Comparison of ENCODE assay signal across 23 mouse cellular contexts in genomic region chr3:108102075-108102474, GRCm38 (mm10). TPM values are rescaled to one million over a fixed set of nuclear protein-coding genes. Genes with fewer than 3 reads are reported as not detected.
DNase-seq lines count a peak whose midpoint lies in the region; ATAC-seq and TF ChIP-seq lines count a peak whose summit lies in the region.
"Had no signal": no experiment of that assay in that cellular context is flagged by ENCODE, and none has a peak within 500 bp of the region (broad histone marks: within the 10 kb centered on the region; RNA-seq: fewer than 3 reads in every experiment).

No protein-coding gene starts in this region.

- H3K27me3 ChIP-seq in hindbrain, postnatal 0 days (ENCODE audit: insufficient read depth, low read length), result no peaks in the 10 kb centered on the region
- no peaks in the 10 kb centered on the region for H3K27me3 ChIP-seq in hindbrain, embryonic 10.5 days (ENCODE audit: insufficient read depth, poor library complexity, severe bottlenecking)
- no peaks in the 10 kb centered on the region for H3K27me3 ChIP-seq in liver, embryonic 13.5 days
- no peaks in the 10 kb centered on the region for H3K27me3 ChIP-seq in liver, postnatal 0 days (ENCODE audit: insufficient read depth, low read length)
- no peaks in the 10 kb centered on the region for H3K27me3 ChIP-seq in forebrain, embryonic 14.5 days (replicated peaks; ENCODE audit: control insufficient read depth, insufficient read depth, low read length)
- no peaks in the 10 kb centered on the region for H3K27me3 ChIP-seq in forebrain, embryonic 15.5 days
- H3K27me3 ChIP-seq: embryonic facial prominence, embryonic 15.5 days; hindbrain, embryonic 13.5 days had no signal

- TF ChIP-seq CTCF in hindbrain, postnatal 0 days (IDR thresholded peaks at IDR 0.05; ENCODE audit: low read depth), result no peak
- no peak for TF ChIP-seq CTCF in liver, postnatal 0 days (IDR thresholded peaks at IDR 0.05; ENCODE audit: low read depth)

- no peaks in the 10 kb centered on the region for H3K4me1 ChIP-seq in hindbrain, postnatal 0 days (ENCODE audit: insufficient read depth, low read length)
- no peaks in the 10 kb centered on the region for H3K4me1 ChIP-seq in hindbrain, embryonic 10.5 days (replicated peaks)
- H3K4me1 ChIP-seq in liver, embryonic 13.5 days (replicated peaks), result peaks cover 66% of the 10 kb centered on the region
- peaks cover 20% of the 10 kb centered on the region for H3K4me1 ChIP-seq in liver, postnatal 0 days (ENCODE audit: insufficient read depth)
- H3K4me1 ChIP-seq in forebrain, embryonic 14.5 days (ENCODE audit: control insufficient read depth, insufficient read depth, low read length), result peaks cover 18% of the 10 kb centered on the region
- peaks cover 18% of the 10 kb centered on the region for H3K4me1 ChIP-seq in forebrain, embryonic 15.5 days
- H3K4me1 ChIP-seq: embryonic facial prominence, embryonic 15.5 days had no signal

- H3K4me2 ChIP-seq in hindbrain, postnatal 0 days (ENCODE audit: low read depth, low read length), result no peak overlapping the region
- no peak overlapping the region for H3K4me2 ChIP-seq in liver, embryonic 13.5 days
- no peak overlapping the region for H3K4me2 ChIP-seq in liver, postnatal 0 days (ENCODE audit: low read depth, low read length)
- no peak overlapping the region for H3K4me2 ChIP-seq in forebrain, embryonic 14.5 days (ENCODE audit: low read length)
- H3K4me2 ChIP-seq in forebrain, embryonic 15.5 days (replicated peaks), result no peak overlapping the region
- H3K4me2 ChIP-seq: embryonic facial prominence, embryonic 15.5 days; hindbrain, embryonic 13.5 days had no signal

- no peak overlapping the region for H3K4me3 ChIP-seq in hindbrain, postnatal 0 days (ENCODE audit: low read length)
- H3K4me3 ChIP-seq in hindbrain, embryonic 10.5 days, result no peak overlapping the region
- H3K4me3 ChIP-seq in liver, embryonic 13.5 days (replicated peaks), result no peak overlapping the region
- no peak overlapping the region for H3K4me3 ChIP-seq in liver, postnatal 0 days (ENCODE audit: low read depth, low read length)
- no peak overlapping the region for H3K4me3 ChIP-seq in forebrain, embryonic 14.5 days (ENCODE audit: low read depth, low read length)
- H3K4me3 ChIP-seq in forebrain, embryonic 15.5 days, result no peak overlapping the region
- H3K4me3 ChIP-seq: embryonic facial prominence, embryonic 15.5 days; erythroblast, embryonic 14.5 days; gastrocnemius, adult 2 months; hindbrain, embryonic 13.5 days had no signal

- 0 out of 2 replicates have a peak overlapping the region, but pooled peaks have one; percentile 32 for H3K27ac ChIP-seq in hindbrain, postnatal 0 days
- no peak overlapping the region for H3K27ac ChIP-seq in hindbrain, embryonic 10.5 days
- H3K27ac ChIP-seq in liver, embryonic 13.5 days, result peak overlapping the region; percentile 61; the same call in 1 of the 2 replicates
- H3K27ac ChIP-seq in liver, postnatal 0 days (ENCODE audit: low read depth), result no peak overlapping the region
- H3K27ac ChIP-seq in forebrain, embryonic 14.5 days (ENCODE audit: low read depth, low read length), result peak overlapping the region; percentile 73
- peak overlapping the region; percentile 77 for H3K27ac ChIP-seq in forebrain, embryonic 15.5 days (replicated peaks)
- H3K27ac ChIP-seq: embryonic facial prominence, embryonic 15.5 days; gastrocnemius, adult 2 months had no signal

- no peak for DNase-seq in hindbrain, postnatal 0 days (ENCODE audit: low spot score)
- DNase-seq in hindbrain, embryonic 10.5 days (ENCODE audit: low spot score), result no peak
- no peak for DNase-seq in liver, embryonic 13.5 days
- no peak for DNase-seq in liver, postnatal 0 days
- no peak for DNase-seq in forebrain, embryonic 14.5 days (ENCODE audit: low spot score)
- DNase-seq in lung, postnatal 10 days, result no peak
- DNase-seq in adipocyte (ENCODE audit: low spot score), result no peak
- DNase-seq: adrenal gland, adult 8-10 months; adrenal gland, postnatal 36 days; cerebellum, adult 8-10 months; cerebellum, postnatal 14 days; embryo, embryonic 11 days; gastrocnemius, adult 2 months; gastrocnemius, postnatal 25 days; heart, postnatal 10 days; heart, postnatal 4 days had no signal

- H3K9me3 ChIP-seq in hindbrain, postnatal 0 days (ENCODE audit: low read length), result no peaks in the 10 kb centered on the region
- H3K9me3 ChIP-seq in hindbrain, embryonic 10.5 days, result no peaks in the 10 kb centered on the region
- H3K9me3 ChIP-seq in liver, embryonic 13.5 days (replicated peaks), result no peaks in the 10 kb centered on the region
- H3K9me3 ChIP-seq in liver, postnatal 0 days (ENCODE audit: low read length), result no peaks in the 10 kb centered on the region
- H3K9me3 ChIP-seq in forebrain, embryonic 14.5 days (replicated peaks; ENCODE audit: control insufficient read depth, low read length), result no peaks in the 10 kb centered on the region
- no peaks in the 10 kb centered on the region for H3K9me3 ChIP-seq in forebrain, embryonic 15.5 days
- H3K9me3 ChIP-seq: embryonic facial prominence, embryonic 15.5 days; hindbrain, embryonic 13.5 days had no signal

- no peaks in the 10 kb centered on the region for H3K36me3 ChIP-seq in hindbrain, postnatal 0 days (ENCODE audit: insufficient read depth, low read length)
- peaks cover 24% of the 10 kb centered on the region for H3K36me3 ChIP-seq in hindbrain, embryonic 10.5 days
- peaks cover 16% of the 10 kb centered on the region for H3K36me3 ChIP-seq in liver, embryonic 13.5 days
- peaks cover 20% of the 10 kb centered on the region for H3K36me3 ChIP-seq in liver, postnatal 0 days (replicated peaks; ENCODE audit: insufficient read depth, low read length)
- H3K36me3 ChIP-seq in forebrain, embryonic 14.5 days (ENCODE audit: control insufficient read depth, insufficient read depth, low read length), result peaks cover 14% of the 10 kb centered on the region; the same call in 1 of the 2 replicates
- H3K36me3 ChIP-seq in forebrain, embryonic 15.5 days, result peaks cover 16% of the 10 kb centered on the region; the same call in 1 of the 2 replicates

- no peak overlapping the region for H3K9ac ChIP-seq in hindbrain, postnatal 0 days (replicated peaks; ENCODE audit: low read length)
- no peak overlapping the region for H3K9ac ChIP-seq in liver, embryonic 13.5 days
- no peak overlapping the region for H3K9ac ChIP-seq in liver, postnatal 0 days (replicated peaks)
- H3K9ac ChIP-seq in forebrain, embryonic 14.5 days (ENCODE audit: low read length), result no peak overlapping the region
- H3K9ac ChIP-seq in forebrain, embryonic 15.5 days (replicated peaks), result no peak overlapping the region
- H3K9ac ChIP-seq: embryonic facial prominence, embryonic 15.5 days; hindbrain, embryonic 13.5 days had no signal

- WGBS in hindbrain, postnatal 0 days, result 78% methylated on average over 6 of the region's 6 CpGs
- 88% methylated on average over 6 of the region's 6 CpGs for WGBS in hindbrain, embryonic 10.5 days
- 85% methylated on average over 6 of the region's 6 CpGs for WGBS in liver, embryonic 13.5 days (ENCODE audit: insufficient replicate concordance)
- 91% methylated on average over 6 of the region's 6 CpGs for WGBS in liver, postnatal 0 days (ENCODE audit: insufficient replicate concordance)
- WGBS in forebrain, embryonic 14.5 days, result 34% methylated on average over 6 of the region's 6 CpGs
- WGBS in forebrain, embryonic 15.5 days, result 32% methylated on average over 6 of the region's 6 CpGs

- no peak for TF ChIP-seq EP300 in liver, postnatal 0 days (IDR thresholded peaks at IDR 0.05; ENCODE audit: low read depth)

- no peak for ATAC-seq in hindbrain, postnatal 0 days
- no peak for ATAC-seq in liver, embryonic 13.5 days (ENCODE audit: low read depth)
- ATAC-seq in liver, postnatal 0 days, result no peak
- peak; percentile 52 for ATAC-seq in forebrain, embryonic 14.5 days
- ATAC-seq in forebrain, embryonic 15.5 days (replicated peaks), result no peak; the same call in 1 of the 2 replicates

RNA-seq across cellular contexts. Expression of gene Gnat2, which starts 9.5 kb away (rescaled TPM):
- total RNA-seq in hindbrain, postnatal 0 days (2014; rRNA removed), result not detected in 2 replicates
- 0.10 and 0.25 TPM in 2 replicates for polyA plus RNA-seq in hindbrain, postnatal 0 days (2015; fragmentation: Nextera tagmentation; extraction: Ambion mirVana)
- 0.46 and 0.81 TPM in 2 replicates for polyA plus RNA-seq in hindbrain, embryonic 10.5 days (2016; fragmentation: Nextera tagmentation; extraction: Ambion mirVana)
- polyA plus RNA-seq in liver, embryonic 13.5 days (2015; fragmentation: Nextera tagmentation; extraction: Ambion mirVana), result 2.6 and 3.1 TPM in 2 replicates
- 1.6 and 1.7 TPM in 2 replicates for polyA plus RNA-seq in liver, postnatal 0 days (2015; fragmentation: Nextera tagmentation; extraction: Ambion mirVana)
- 0.28 and 0.36 TPM in 2 replicates for polyA plus RNA-seq in forebrain, embryonic 14.5 days (2014; fragmentation: Nextera tagmentation; extraction: Ambion mirVana)
- polyA plus RNA-seq in forebrain, embryonic 15.5 days (2015; fragmentation: Nextera tagmentation; extraction: Ambion mirVana), result 0.43 and 0.46 TPM in 2 replicates

RNA-seq across cellular contexts. Expression of gene Ampd2, which starts 15.6 kb away (rescaled TPM):
- 56.6 and 58.4 TPM in 2 replicates for total RNA-seq in hindbrain, postnatal 0 days (2014; rRNA removed)
- polyA plus RNA-seq in hindbrain, postnatal 0 days (2015; fragmentation: Nextera tagmentation; extraction: Ambion mirVana), result 40.3 and 43.2 TPM in 2 replicates
- polyA plus RNA-seq in hindbrain, embryonic 10.5 days (2016; fragmentation: Nextera tagmentation; extraction: Ambion mirVana), result 53.3 and 58.7 TPM in 2 replicates
- polyA plus RNA-seq in liver, embryonic 13.5 days (2015; fragmentation: Nextera tagmentation; extraction: Ambion mirVana), result 46.0 and 48.2 TPM in 2 replicates
- polyA plus RNA-seq in liver, postnatal 0 days (2015; fragmentation: Nextera tagmentation; extraction: Ambion mirVana), result 17.3 and 23.0 TPM in 2 replicates
- 27.1 and 39.0 TPM in 2 replicates for polyA plus RNA-seq in forebrain, embryonic 14.5 days (2014; fragmentation: Nextera tagmentation; extraction: Ambion mirVana)
- 49.4 and 50.7 TPM in 2 replicates for polyA plus RNA-seq in forebrain, embryonic 15.5 days (2015; fragmentation: Nextera tagmentation; extraction: Ambion mirVana)

RNA-seq across cellular contexts. Expression of gene Gnai3, which starts 43.9 kb away (rescaled TPM):
- 61.0 and 66.6 TPM in 2 replicates for total RNA-seq in hindbrain, postnatal 0 days (2014; rRNA removed)
- polyA plus RNA-seq in hindbrain, postnatal 0 days (2015; fragmentation: Nextera tagmentation; extraction: Ambion mirVana), result 97.9 and 100 TPM in 2 replicates
- 178 and 201 TPM in 2 replicates for polyA plus RNA-seq in hindbrain, embryonic 10.5 days (2016; fragmentation: Nextera tagmentation; extraction: Ambion mirVana)
- 67.8 and 83.4 TPM in 2 replicates for polyA plus RNA-seq in liver, embryonic 13.5 days (2015; fragmentation: Nextera tagmentation; extraction: Ambion mirVana)
- 41.9 and 49.1 TPM in 2 replicates for polyA plus RNA-seq in liver, postnatal 0 days (2015; fragmentation: Nextera tagmentation; extraction: Ambion mirVana)
- polyA plus RNA-seq in forebrain, embryonic 14.5 days (2014; fragmentation: Nextera tagmentation; extraction: Ambion mirVana), result 157 and 172 TPM in 2 replicates
- 165 and 168 TPM in 2 replicates for polyA plus RNA-seq in forebrain, embryonic 15.5 days (2015; fragmentation: Nextera tagmentation; extraction: Ambion mirVana)

RNA-seq across cellular contexts. Expression of gene Gpr61, which starts 52.6 kb away (rescaled TPM):
- total RNA-seq in hindbrain, postnatal 0 days (2014; rRNA removed), result 12.2 and 12.4 TPM in 2 replicates
- polyA plus RNA-seq in hindbrain, postnatal 0 days (2015; fragmentation: Nextera tagmentation; extraction: Ambion mirVana), result 6.1 and 6.8 TPM in 2 replicates
- 0.95 and 1.4 TPM in 2 replicates for polyA plus RNA-seq in hindbrain, embryonic 10.5 days (2016; fragmentation: Nextera tagmentation; extraction: Ambion mirVana)
- polyA plus RNA-seq in liver, embryonic 13.5 days (2015; fragmentation: Nextera tagmentation; extraction: Ambion mirVana), result not detected in 2 replicates
- polyA plus RNA-seq in liver, postnatal 0 days (2015; fragmentation: Nextera tagmentation; extraction: Ambion mirVana), result not detected in 2 replicates
- 1.0 and 1.5 TPM in 2 replicates for polyA plus RNA-seq in forebrain, embryonic 14.5 days (2014; fragmentation: Nextera tagmentation; extraction: Ambion mirVana)
- 1.9 and 2.2 TPM in 2 replicates for polyA plus RNA-seq in forebrain, embryonic 15.5 days (2015; fragmentation: Nextera tagmentation; extraction: Ambion mirVana)
- total RNA-seq: common myeloid progenitor, adult 5-6 weeks; gastrocnemius, adult 2 months; gastrocnemius, postnatal 25 days; granulocyte monocyte progenitor cell, adult 5-6 weeks; heart, adult 8-10 months; heart, postnatal 10 days; heart, postnatal 4 days had no signal
- polyA plus RNA-seq: erythroblast, embryonic 14.5 days had no signal

RNA-seq across cellular contexts. Expression of gene Gstm4, which starts 57.4 kb away (rescaled TPM):
- total RNA-seq in hindbrain, postnatal 0 days (2014; rRNA removed), result 6.7 and 6.9 TPM in 2 replicates
- 22.5 and 23.0 TPM in 2 replicates for polyA plus RNA-seq in hindbrain, postnatal 0 days (2015; fragmentation: Nextera tagmentation; extraction: Ambion mirVana)
- polyA plus RNA-seq in hindbrain, embryonic 10.5 days (2016; fragmentation: Nextera tagmentation; extraction: Ambion mirVana), result 12.8 and 13.9 TPM in 2 replicates
- 17.9 and 19.6 TPM in 2 replicates for polyA plus RNA-seq in liver, embryonic 13.5 days (2015; fragmentation: Nextera tagmentation; extraction: Ambion mirVana)
- polyA plus RNA-seq in liver, postnatal 0 days (2015; fragmentation: Nextera tagmentation; extraction: Ambion mirVana), result 12.9 and 13.5 TPM in 2 replicates
- polyA plus RNA-seq in forebrain, embryonic 14.5 days (2014; fragmentation: Nextera tagmentation; extraction: Ambion mirVana), result 15.3 and 17.6 TPM in 2 replicates
- polyA plus RNA-seq in forebrain, embryonic 15.5 days (2015; fragmentation: Nextera tagmentation; extraction: Ambion mirVana), result 12.4 and 15.1 TPM in 2 replicates

Comparison
In these comparisons a context has a peak if more than half of its experiments do, and no peak if none do; other contexts are left out.
1. H3K27ac ChIP-seq: peak in hindbrain, postnatal 0 days (single experiment), liver, embryonic 13.5 days (single experiment), forebrain, embryonic 14.5 days (single experiment) and forebrain, embryonic 15.5 days (single experiment); none in hindbrain, embryonic 10.5 days (single experiment) and liver, postnatal 0 days (single experiment).